Mouse (Mus musculus): ENCODE measurements around the gene Gtf2h5.

GRCm38 (mm10) chr17:6037507-6037906 is 42.1 kb upstream of the Gtf2h5 start:
- no peak for TF ChIP-seq POLR2A (IDR thresholded peaks at IDR 0.05; ENCODE audit: control insufficient read depth, low read depth, low read length)
- TF ChIP-seq CTCF (IDR thresholded peaks at IDR 0.05; ENCODE audit: control insufficient read depth, insufficient read depth, insufficient replicate concordance, low read depth, low read length), result no peak

Measured in testis, adult 2 months (tissue).